Mouse (Mus musculus) midbrain, embryonic 13.5 days (tissue): ENCODE results near the gene Zfp536. TPM values are rescaled to one million over a fixed set of nuclear protein-coding genes. Genes with fewer than 3 reads are reported as not detected.

Experiments
- ATAC-seq: fragments of 200-750 bp; cut with Nextera tagmentation; 2 replicates; pipeline ENCODE4 v1.8.0; 2017; ENCODE audit warnings: mild to moderate bottlenecking, moderate TSS enrichment, moderate library complexity
- H3K27ac ChIP-seq: fragments of 300-500 bp; sonication (generic); 2 replicates; pipeline ENCODE4 v1.5.1; 2015; ENCODE audit warnings: inconsistent platforms, mild to moderate bottlenecking, moderate library complexity
- H3K27me3 ChIP-seq: fragments of 300-500 bp; sonication (generic); 2 replicates; pipeline ENCODE4 v1.6.1; 2015; ENCODE audit warnings: mild to moderate bottlenecking, inconsistent platforms
- H3K36me3 ChIP-seq: fragments of 300-500 bp; sonication (generic); 2 replicates; pipeline ENCODE4 v1.6.1; 2015; ENCODE audit warnings: mild to moderate bottlenecking, inconsistent platforms
- H3K4me1 ChIP-seq: fragments of 300-500 bp; sonication (generic); replicated peaks from 2 replicates; pipeline ENCODE4 v1.6.1; 2015; ENCODE audit warnings: inconsistent platforms
- H3K4me2 ChIP-seq: fragments of 300-500 bp; sonication (generic); replicated peaks from 2 replicates; pipeline ENCODE4 v1.6.1; 2015; ENCODE audit warnings: moderate library complexity, mild to moderate bottlenecking, inconsistent platforms
- H3K4me3 ChIP-seq: fragments of 300-500 bp; sonication (generic); replicated peaks from 2 replicates; pipeline ENCODE4 v1.5.1; 2015; ENCODE audit warnings: mild to moderate bottlenecking, inconsistent platforms
- H3K9ac ChIP-seq: fragments of 300-500 bp; sonication (generic); replicated peaks from 2 replicates; pipeline ENCODE4 v1.6.1; 2015; ENCODE audit warnings: mild to moderate bottlenecking, inconsistent platforms
- H3K9me3 ChIP-seq: fragments of 300-500 bp; sonication (generic); 2 replicates; pipeline ENCODE4 v1.6.1; 2016; ENCODE audit warnings: mild to moderate bottlenecking, inconsistent platforms
- WGBS: fragments of 180-500 bp; shearing (Covaris S2); methylation state at CpG from one replicate; pipeline ENCODE4 v1.1.7; 2015; 5-methylcytosine and 5-hydroxymethylcytosine counted together
- polyA plus RNA-seq: library from polyadenylated mRNA; unstranded; fragments of >200 nt; fragmentation: Nextera tagmentation; extraction: Ambion mirVana; gene quantifications from 2 replicates; pipeline ENCODE4 v1.2.1, GENCODE M21; 2015

The Zfp536 gene
- polyA plus RNA-seq, 1 experiment from 2014 or later: 43.4 TPM

DNA sequence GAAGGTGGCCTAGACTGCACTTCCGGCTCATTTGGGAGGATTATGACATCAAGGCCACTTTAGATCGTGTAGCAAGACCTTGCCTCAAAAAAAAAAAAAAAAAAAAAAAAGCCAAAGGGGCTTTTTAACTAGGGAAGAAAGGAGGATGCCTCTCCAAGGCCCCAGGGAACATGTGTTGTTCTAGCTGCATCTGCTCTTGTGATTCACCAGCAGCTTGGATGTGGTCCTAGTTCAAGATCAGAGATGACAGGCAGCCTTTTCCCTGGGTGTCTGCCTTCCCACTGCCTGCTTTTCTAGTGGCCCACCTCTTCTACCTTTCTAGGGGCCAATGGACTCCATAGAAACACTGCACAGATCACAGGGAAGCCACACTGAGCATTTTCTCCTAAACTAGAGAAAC lies 350.5 kb downstream of the Zfp536 start:
- H3K9ac ChIP-seq: no peak overlapping the region
- ATAC-seq: no peak
- H3K4me1 ChIP-seq: no peaks in the 10 kb centered on the region
- no peaks in the 10 kb centered on the region for H3K27me3 ChIP-seq
- 46% methylated on average over 2 of the region's 2 CpGs for WGBS
- no peaks in the 10 kb centered on the region for H3K36me3 ChIP-seq
- H3K4me3 ChIP-seq: no peak overlapping the region
- H3K9me3 ChIP-seq: no peaks in the 10 kb centered on the region
- no peak overlapping the region for H3K4me2 ChIP-seq
- H3K27ac ChIP-seq: no peak overlapping the region

Other genes with a start within 250 kb of the Zfp536 start
- gene Uri1, start 249.9 kb upstream of the Zfp536 start, polyA plus RNA-seq: 33.3 and 34.7 TPM in 2 replicates